In genomic region chr2:4256242-4256641, GRCm38 (mm10) we compare ENCODE assay signal across 26 mouse cellular contexts.
"Had no signal": no experiment of that assay in that cellular context is flagged by ENCODE, and none has a peak within 500 bp of the region (broad histone marks: within the 10 kb centered on the region; RNA-seq: fewer than 3 reads in every experiment).

No protein-coding gene starts in this region.

- H3K9me3 ChIP-seq: heart, embryonic 10.5 days; heart, embryonic 15.5 days; hindbrain, embryonic 13.5 days; hindbrain, embryonic 15.5 days; kidney, embryonic 15.5 days; limb, embryonic 10.5 days; limb, embryonic 12.5 days; liver, embryonic 13.5 days had no signal

- H3K9ac ChIP-seq: heart, embryonic 13.5 days; heart, embryonic 15.5 days; hindbrain, embryonic 13.5 days; hindbrain, embryonic 15.5 days; kidney, embryonic 15.5 days; limb, embryonic 12.5 days; liver, embryonic 13.5 days had no signal

- DNase-seq: gastrocnemius, adult 2 months; gastrocnemius, postnatal 10 days; gastrocnemius, postnatal 25 days; heart, adult 18-20 months; heart, postnatal 14 days; heart, postnatal 36 days; kidney, adult 11 months; kidney, adult 2 months; kidney, adult 9 months; kidney, postnatal 14 days; kidney, postnatal 36 days; layer of hippocampus, adult 9-11 months; layer of hippocampus, postnatal 36 days; liver; liver, embryonic 13.5 days had no signal

- H3K27me3 ChIP-seq: heart, embryonic 13.5 days; heart, embryonic 15.5 days; hindbrain, embryonic 13.5 days; hindbrain, embryonic 15.5 days; kidney, embryonic 15.5 days; limb, embryonic 12.5 days; liver, embryonic 13.5 days had no signal

- H3K36me3 ChIP-seq: heart, embryonic 10.5 days; heart, embryonic 13.5 days; heart, embryonic 15.5 days; hindbrain, embryonic 13.5 days; hindbrain, embryonic 15.5 days; kidney, embryonic 15.5 days; limb, embryonic 10.5 days; limb, embryonic 12.5 days; liver, embryonic 13.5 days had no signal

- ATAC-seq: hindbrain, postnatal 0 days; intestine, embryonic 16.5 days had no signal

- H3K27ac ChIP-seq: gastrocnemius, adult 2 months; heart, embryonic 10.5 days; heart, embryonic 13.5 days; heart, embryonic 15.5 days; hindbrain, embryonic 13.5 days; hindbrain, embryonic 15.5 days; hindbrain, postnatal 0 days; kidney, embryonic 15.5 days; kidney, postnatal 0 days; limb, embryonic 10.5 days; limb, embryonic 12.5 days; liver, embryonic 13.5 days had no signal

- H3K4me1 ChIP-seq: liver, embryonic 13.5 days had no signal

- H3K4me3 ChIP-seq: gastrocnemius, adult 2 months; heart, embryonic 10.5 days; heart, embryonic 13.5 days; heart, embryonic 15.5 days; hindbrain, embryonic 13.5 days; hindbrain, embryonic 15.5 days; kidney, embryonic 15.5 days; limb, embryonic 10.5 days; limb, embryonic 12.5 days; liver, embryonic 13.5 days had no signal
